Mouse (Mus musculus): ENCODE results near the gene Lman1l. TPM values are rescaled to one million over a fixed set of nuclear protein-coding genes. Genes with fewer than 3 reads are reported as not detected.

The Lman1l gene
- polyA plus RNA-seq, 1 experiment, result not detected

DNA sequence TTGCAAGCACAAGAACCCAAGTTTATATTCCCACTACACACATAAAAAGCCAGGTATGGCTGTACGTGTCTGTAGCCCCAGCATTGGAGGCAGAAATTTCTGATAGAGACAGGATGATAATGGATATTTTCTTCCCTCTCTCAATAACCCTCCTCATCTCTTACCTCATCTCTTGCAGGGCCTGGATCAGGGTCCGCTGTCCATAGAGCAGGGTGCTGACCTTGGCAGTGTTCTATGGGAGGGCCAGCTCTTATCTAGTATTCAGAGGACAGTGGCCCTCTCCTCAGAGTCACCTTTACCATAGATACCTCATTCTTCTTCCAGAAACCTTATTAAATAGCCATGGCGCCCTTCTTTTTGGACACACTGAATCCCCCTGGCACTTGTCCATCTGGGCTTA is 10.8 kb downstream of the Lman1l start:
- Histone ChIP-seq H3K9me3 (replicated peaks; ENCODE audit: control insufficient read depth, insufficient read depth, low read length, poor library complexity, severe bottlenecking) (no peaks in the 10 kb centered on the region), H3K36me3 (ENCODE audit: control insufficient read depth, insufficient read depth, low read length, poor library complexity, severe bottlenecking) (no peaks in the 10 kb centered on the region), H3K4me3 (ENCODE audit: low read depth, low read length) (no peak overlapping the region), H3K4me1 (ENCODE audit: control insufficient read depth, insufficient read depth, low read length) (no peaks in the 10 kb centered on the region), H3K27ac (ENCODE audit: insufficient read depth, low read length) (no peak overlapping the region), H3K27me3 (ENCODE audit: control insufficient read depth, insufficient read depth, low read length, poor library complexity, severe bottlenecking) (no peaks in the 10 kb centered on the region), H3K9ac (ENCODE audit: low read depth, poor library complexity, severe bottlenecking) (no peak overlapping the region)
- no peak for TF ChIP-seq EP300 (IDR thresholded peaks at IDR 0.05; ENCODE audit: insufficient read depth, low read depth, low read length)
- TF ChIP-seq CTCF (IDR thresholded peaks at IDR 0.05; ENCODE audit: low read depth, low read length), result no peak

DNA sequence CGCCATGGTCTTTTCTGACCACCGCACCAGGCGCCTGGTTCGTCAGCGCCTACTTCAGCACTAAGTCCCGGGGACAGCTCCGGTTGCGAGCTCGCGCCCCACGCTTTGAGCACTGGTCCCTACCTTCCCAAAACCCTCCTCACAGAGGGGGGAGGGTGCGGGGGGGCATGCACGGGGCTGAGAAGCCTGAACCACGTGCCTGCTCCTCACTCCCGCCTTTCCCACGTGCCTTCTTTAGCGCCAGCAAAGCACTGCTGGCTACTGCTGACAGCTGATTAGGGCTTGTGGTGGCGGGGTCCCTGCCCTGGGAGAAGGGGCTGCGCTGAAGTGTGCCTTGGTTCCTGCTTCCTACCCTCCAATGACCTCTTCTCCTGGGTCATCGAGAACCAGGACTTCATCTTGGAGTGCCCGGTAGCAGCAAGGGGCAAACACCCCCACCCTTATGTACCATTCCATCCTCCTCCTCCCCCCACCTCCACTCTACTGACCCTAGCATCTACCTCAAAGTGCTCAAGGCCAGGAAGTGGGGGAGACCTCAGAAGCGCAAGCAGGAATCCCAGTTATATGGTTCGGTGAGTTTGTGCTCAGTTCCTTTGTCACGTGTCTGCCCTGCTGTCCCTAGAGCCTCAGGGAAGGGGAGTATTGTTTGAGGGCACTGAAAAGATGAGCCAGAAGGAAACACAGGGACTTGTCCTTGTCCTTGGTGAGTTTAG is 14.3 kb downstream of the Lman1l start, which contains the start of gene Cplx3:
Gene Cplx3 (minus strand): TSS at position 143 of the 713 bp plus-strand sequence.
- no peaks in the 10 kb centered on the region for H3K9me3 ChIP-seq (replicated peaks; ENCODE audit: control insufficient read depth, insufficient read depth, low read length, poor library complexity, severe bottlenecking)
- H3K4me3 ChIP-seq (ENCODE audit: low read depth, low read length), result no peak within 1 kb of the TSS
- H3K9ac ChIP-seq (ENCODE audit: low read depth, poor library complexity, severe bottlenecking), result no peak within 1 kb of the TSS
- no peaks in the 10 kb centered on the region for H3K4me1 ChIP-seq (ENCODE audit: control insufficient read depth, insufficient read depth, low read length)
- H3K27ac ChIP-seq (ENCODE audit: insufficient read depth, low read length), result no peak within 1 kb of the TSS
- H3K27me3 ChIP-seq (ENCODE audit: control insufficient read depth, insufficient read depth, low read length, poor library complexity, severe bottlenecking), result no peaks in the 10 kb centered on the region
- TF ChIP-seq EP300 (IDR thresholded peaks at IDR 0.05; ENCODE audit: insufficient read depth, low read depth, low read length) (no peak), POLR2A (IDR thresholded peaks at IDR 0.05; ENCODE audit: insufficient read depth, low read length) (no peak), CTCF (IDR thresholded peaks at IDR 0.05; ENCODE audit: low read depth, low read length) (no peak)
- H3K36me3 ChIP-seq (ENCODE audit: control insufficient read depth, insufficient read depth, low read length, poor library complexity, severe bottlenecking), result no peaks in the 10 kb centered on the region

- TF ChIP-seq CTCF (IDR thresholded peaks at IDR 0.05; ENCODE audit: low read depth, low read length) (no peak), EP300 (IDR thresholded peaks at IDR 0.05; ENCODE audit: insufficient read depth, low read depth, low read length) (no peak), POLR2A (IDR thresholded peaks at IDR 0.05; ENCODE audit: insufficient read depth, low read length) (no peak)
- no peaks in the 10 kb centered on the region for H3K36me3 ChIP-seq (ENCODE audit: control insufficient read depth, insufficient read depth, low read length, poor library complexity, severe bottlenecking)
- no peaks in the 10 kb centered on the region for H3K27me3 ChIP-seq (ENCODE audit: control insufficient read depth, insufficient read depth, low read length, poor library complexity, severe bottlenecking)
- H3K4me3 ChIP-seq (ENCODE audit: low read depth, low read length), result no peak overlapping the region
- H3K9me3 ChIP-seq (replicated peaks; ENCODE audit: control insufficient read depth, insufficient read depth, low read length, poor library complexity, severe bottlenecking), result no peaks in the 10 kb centered on the region
- peaks cover 1% of the 10 kb centered on the region for H3K4me1 ChIP-seq (ENCODE audit: control insufficient read depth, insufficient read depth, low read length)
- H3K27ac ChIP-seq (ENCODE audit: insufficient read depth, low read length), result no peak overlapping the region
- no peak overlapping the region for H3K9ac ChIP-seq (ENCODE audit: low read depth, poor library complexity, severe bottlenecking)
Observed at GRCm38 (mm10) chr9:57605503-57605902, 15.1 kb downstream of the Lman1l start.

- Histone ChIP-seq H3K27me3 (ENCODE audit: control insufficient read depth, insufficient read depth, low read length, poor library complexity, severe bottlenecking) (no peaks in the 10 kb centered on the region), H3K36me3 (ENCODE audit: control insufficient read depth, insufficient read depth, low read length, poor library complexity, severe bottlenecking) (no peaks in the 10 kb centered on the region), H3K4me3 (ENCODE audit: low read depth, low read length) (no peak overlapping the region), H3K9ac (ENCODE audit: low read depth, poor library complexity, severe bottlenecking) (no peak overlapping the region), H3K4me1 (ENCODE audit: control insufficient read depth, insufficient read depth, low read length) (peaks cover 2% of the 10 kb centered on the region), H3K27ac (ENCODE audit: insufficient read depth, low read length) (no peak overlapping the region), H3K9me3 (replicated peaks; ENCODE audit: control insufficient read depth, insufficient read depth, low read length, poor library complexity, severe bottlenecking) (no peaks in the 10 kb centered on the region)
- TF ChIP-seq CTCF (IDR thresholded peaks at IDR 0.05; ENCODE audit: low read depth, low read length) (no peak), POLR2A (IDR thresholded peaks at IDR 0.05; ENCODE audit: insufficient read depth, low read length) (no peak), EP300 (IDR thresholded peaks at IDR 0.05; ENCODE audit: insufficient read depth, low read depth, low read length) (no peak)
Observed at GRCm38 (mm10) chr9:57604875-57605274, 15.7 kb downstream of the Lman1l start.

DNA sequence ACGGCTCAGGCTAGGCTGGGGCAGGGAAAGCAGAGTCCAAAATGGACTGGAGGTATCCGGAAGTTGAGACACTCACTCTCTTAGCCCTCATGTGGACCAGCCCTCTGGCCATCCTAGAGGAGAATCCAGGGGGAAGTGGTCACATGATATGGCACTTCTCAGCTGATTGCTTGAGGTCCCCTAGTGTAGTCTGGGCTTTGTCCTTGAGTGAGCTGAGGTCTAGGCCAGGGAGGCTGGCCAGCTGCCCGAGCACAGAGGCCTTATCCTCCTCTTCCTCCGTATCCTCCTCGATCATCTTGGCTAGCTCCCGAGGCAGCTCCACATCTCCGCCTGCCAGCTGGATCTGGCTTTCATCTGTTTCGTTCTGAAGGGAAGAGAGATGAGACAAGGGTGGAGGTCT is 18.5 kb downstream of the Lman1l start:
- Histone ChIP-seq H3K9me3 (replicated peaks; ENCODE audit: control insufficient read depth, insufficient read depth, low read length, poor library complexity, severe bottlenecking) (no peaks in the 10 kb centered on the region), H3K9ac (ENCODE audit: low read depth, poor library complexity, severe bottlenecking) (no peak overlapping the region), H3K27ac (ENCODE audit: insufficient read depth, low read length) (no peak overlapping the region), H3K4me1 (ENCODE audit: control insufficient read depth, insufficient read depth, low read length) (peaks cover 5% of the 10 kb centered on the region), H3K36me3 (ENCODE audit: control insufficient read depth, insufficient read depth, low read length, poor library complexity, severe bottlenecking) (no peaks in the 10 kb centered on the region), H3K4me3 (ENCODE audit: low read depth, low read length) (no peak overlapping the region), H3K27me3 (ENCODE audit: control insufficient read depth, insufficient read depth, low read length, poor library complexity, severe bottlenecking) (no peaks in the 10 kb centered on the region)
- TF ChIP-seq EP300 (IDR thresholded peaks at IDR 0.05; ENCODE audit: insufficient read depth, low read depth, low read length) (no peak), CTCF (IDR thresholded peaks at IDR 0.05; ENCODE audit: low read depth, low read length) (no peak), POLR2A (IDR thresholded peaks at IDR 0.05; ENCODE audit: insufficient read depth, low read length) (no peak)

GRCm38 (mm10) chr9:57601353-57601706 is 19.2 kb downstream of the Lman1l start:
- no peaks in the 10 kb centered on the region for H3K9me3 ChIP-seq (replicated peaks; ENCODE audit: control insufficient read depth, insufficient read depth, low read length, poor library complexity, severe bottlenecking)
- no peak for TF ChIP-seq EP300 (IDR thresholded peaks at IDR 0.05; ENCODE audit: insufficient read depth, low read depth, low read length)
- TF ChIP-seq CTCF (IDR thresholded peaks at IDR 0.05; ENCODE audit: low read depth, low read length), result no peak
- TF ChIP-seq POLR2A (IDR thresholded peaks at IDR 0.05; ENCODE audit: insufficient read depth, low read length), result no peak
- no peak overlapping the region for H3K27ac ChIP-seq (ENCODE audit: insufficient read depth, low read length)

More at GRCm38 (mm10) chr9:57601353-57601706, 19.2 kb downstream of the Lman1l start:
- peaks cover 5% of the 10 kb centered on the region for H3K4me1 ChIP-seq (ENCODE audit: control insufficient read depth, insufficient read depth, low read length)
- no peak overlapping the region for H3K4me3 ChIP-seq (ENCODE audit: low read depth, low read length)
- no peaks in the 10 kb centered on the region for H3K27me3 ChIP-seq (ENCODE audit: control insufficient read depth, insufficient read depth, low read length, poor library complexity, severe bottlenecking)
- H3K36me3 ChIP-seq (ENCODE audit: control insufficient read depth, insufficient read depth, low read length, poor library complexity, severe bottlenecking), result no peaks in the 10 kb centered on the region
- H3K9ac ChIP-seq (ENCODE audit: low read depth, poor library complexity, severe bottlenecking), result no peak overlapping the region
